Mouse (Mus musculus) hindbrain, embryonic 16.5 days (tissue): ENCODE data around the gene Tnk2. TPM values are rescaled to one million over a fixed set of nuclear protein-coding genes. Genes with fewer than 3 reads are reported as not detected.

Source experiments
- ATAC-seq: fragments of 200-750 bp; cut with Nextera tagmentation; 2 replicates; pipeline ENCODE4 v1.8.0; 2017; ENCODE audit warnings: moderate TSS enrichment, moderate library complexity
- H3K27ac ChIP-seq: fragments of 300-500 bp; sonication (generic); 2 replicates; pipeline ENCODE4 v1.5.1; 2014; ENCODE audit warnings: low read depth, mild to moderate bottlenecking, control low read depth, low read length, moderate library complexity
- H3K27me3 ChIP-seq: fragments of 300-500 bp; sonication (generic); replicated peaks from 2 replicates; pipeline ENCODE4 v1.6.1; 2014; ENCODE audit warnings: low read length; ENCODE audit not compliant: control insufficient read depth, insufficient read depth
- H3K36me3 ChIP-seq: fragments of 300-500 bp; sonication (generic); 2 replicates; pipeline ENCODE4 v1.6.1; 2014; ENCODE audit warnings: mild to moderate bottlenecking, low read length, moderate library complexity, mixed read lengths; ENCODE audit not compliant: control insufficient read depth, insufficient read depth
- H3K4me1 ChIP-seq: fragments of 300-500 bp; sonication (generic); 2 replicates; pipeline ENCODE4 v1.6.1; 2014; ENCODE audit warnings: low read depth, low read length; ENCODE audit not compliant: control insufficient read depth, insufficient read depth
- H3K4me2 ChIP-seq: fragments of 300-500 bp; sonication (generic); 2 replicates; pipeline ENCODE4 v1.6.1; 2014; ENCODE audit warnings: mild to moderate bottlenecking, low read length, control low read depth, moderate library complexity
- H3K4me3 ChIP-seq: fragments of 300-500 bp; sonication (generic); 2 replicates; pipeline ENCODE4 v1.5.1; 2014; ENCODE audit warnings: mild to moderate bottlenecking, low read length, control low read depth, moderate library complexity
- H3K9ac ChIP-seq: fragments of 300-500 bp; sonication (generic); 2 replicates; pipeline ENCODE4 v1.6.1; 2014; ENCODE audit warnings: low read depth, mild to moderate bottlenecking, control low read depth, low read length, moderate library complexity
- H3K9me3 ChIP-seq: fragments of 300-500 bp; sonication (generic); 2 replicates; pipeline ENCODE4 v1.6.1; 2014; ENCODE audit warnings: mild to moderate bottlenecking, low read length, moderate library complexity; ENCODE audit not compliant: control insufficient read depth
- WGBS: fragments of 180-500 bp; shearing (Covaris S2); extraction: QIAGEN DNeasy Blood & Tissue Kit; methylation state at CpG from one replicate; pipeline ENCODE4 v1.1.7; 2014; 5-methylcytosine and 5-hydroxymethylcytosine counted together
- polyA plus RNA-seq: library from polyadenylated mRNA; unstranded; fragments of >200 nt; fragmentation: Nextera tagmentation; extraction: Ambion mirVana; gene quantifications from 2 replicates; pipeline ENCODE4 v1.2.1, GENCODE M21; 2015

Tnk2 gene
- polyA plus RNA-seq, 1 experiment from 2014 or later = 19.3 TPM

GRCm38 (mm10) chr16:32662372-32662771 is 18.7 kb downstream of the Tnk2 start:
- Histone ChIP-seq H3K9ac (peak overlapping the region; percentile 63), H3K4me1 (peaks cover 65% of the 10 kb centered on the region), H3K4me2 (peak overlapping the region; percentile 53), H3K36me3 (no peaks in the 10 kb centered on the region), H3K4me3 (peak overlapping the region; percentile 34), H3K27me3 (no peaks in the 10 kb centered on the region), H3K27ac (peak overlapping the region; percentile 89), H3K9me3 (no peaks in the 10 kb centered on the region)
- ATAC-seq = no peak
- 80% methylated on average over 7 of the region's 7 CpGs for WGBS

- Histone ChIP-seq H3K27me3 (no peaks in the 10 kb centered on the region), H3K4me2 (peak overlapping the region; percentile 35), H3K4me1 (peaks cover 66% of the 10 kb centered on the region), H3K9ac (peak overlapping the region; percentile 35), H3K27ac (peak overlapping the region; percentile 73), H3K36me3 (no peaks in the 10 kb centered on the region), H3K9me3 (no peaks in the 10 kb centered on the region), H3K4me3 (no peak overlapping the region)
- WGBS = 50% methylated on average over 9 of the region's 9 CpGs
- no peak for ATAC-seq
Observed at GRCm38 (mm10) chr16:32663231-32663858, 19.7 kb downstream of the Tnk2 start.

- Histone ChIP-seq H3K4me3 (no peak overlapping the region), H3K9ac (no peak overlapping the region), H3K27ac (peak overlapping the region; percentile 73; the same call in 1 of the 2 replicates), H3K36me3 (no peaks in the 10 kb centered on the region), H3K9me3 (no peaks in the 10 kb centered on the region), H3K4me1 (peaks cover 62% of the 10 kb centered on the region), H3K27me3 (no peaks in the 10 kb centered on the region), H3K4me2 (peak overlapping the region; percentile 35; the same call in 1 of the 2 replicates)
- no peak for ATAC-seq
- 83% methylated on average over 2 of the region's 2 CpGs for WGBS
Observed at GRCm38 (mm10) chr16:32664211-32664610, 20.5 kb downstream of the Tnk2 start.

GRCm38 (mm10) chr16:32665851-32666665 is 22.4 kb downstream of the Tnk2 start:
- Histone ChIP-seq H3K9ac (no peak overlapping the region), H3K4me1 (peaks cover 45% of the 10 kb centered on the region), H3K4me2 (no peak overlapping the region), H3K27ac (peak overlapping the region; percentile 40; the same call in 1 of the 2 replicates), H3K4me3 (no peak overlapping the region), H3K9me3 (no peaks in the 10 kb centered on the region), H3K27me3 (no peaks in the 10 kb centered on the region), H3K36me3 (peaks cover 10% of the 10 kb centered on the region)
- 41% methylated on average over 11 of the region's 11 CpGs for WGBS
- no peak for ATAC-seq

GRCm38 (mm10) chr16:32666671-32667551 is 23.2 kb downstream of the Tnk2 start:
- Histone ChIP-seq H3K4me3 (no peak overlapping the region), H3K36me3 (peaks cover 18% of the 10 kb centered on the region), H3K9ac (no peak overlapping the region), H3K9me3 (no peaks in the 10 kb centered on the region), H3K4me1 (peaks cover 37% of the 10 kb centered on the region), H3K27me3 (no peaks in the 10 kb centered on the region), H3K27ac (no peak overlapping the region), H3K4me2 (no peak overlapping the region)
- WGBS = 68% methylated on average over 8 of the region's 9 CpGs
- ATAC-seq = no peak

GRCm38 (mm10) chr16:32667552-32667872 is 23.8 kb downstream of the Tnk2 start:
- no peak overlapping the region for H3K4me2 ChIP-seq
- peaks cover 31% of the 10 kb centered on the region for H3K4me1 ChIP-seq
- no peak overlapping the region for H3K4me3 ChIP-seq
- H3K27me3 ChIP-seq = no peaks in the 10 kb centered on the region
- H3K9ac ChIP-seq = no peak overlapping the region
- 75% methylated on average over 3 of the region's 3 CpGs for WGBS
- no peak for ATAC-seq
- H3K27ac ChIP-seq = no peak overlapping the region
- peaks cover 21% of the 10 kb centered on the region for H3K36me3 ChIP-seq
- no peaks in the 10 kb centered on the region for H3K9me3 ChIP-seq

GRCm38 (mm10) chr16:32668030-32668429 is 24.4 kb downstream of the Tnk2 start:
- 60% methylated on average over 10 of the region's 10 CpGs for WGBS
- Histone ChIP-seq H3K27me3 (no peaks in the 10 kb centered on the region), H3K4me2 (no peak overlapping the region), H3K9ac (no peak overlapping the region), H3K4me3 (no peak overlapping the region), H3K9me3 (no peaks in the 10 kb centered on the region), H3K27ac (no peak overlapping the region), H3K4me1 (peaks cover 29% of the 10 kb centered on the region), H3K36me3 (peaks cover 21% of the 10 kb centered on the region)
- no peak for ATAC-seq

- 76% methylated on average over 4 of the region's 4 CpGs for WGBS
- peaks cover 21% of the 10 kb centered on the region for H3K36me3 ChIP-seq
Observed at GRCm38 (mm10) chr16:32668472-32668871, 24.8 kb downstream of the Tnk2 start.

GRCm38 (mm10) chr16:32669243-32669642 is 25.6 kb downstream of the Tnk2 start:
- Histone ChIP-seq H3K4me3 (no peak overlapping the region), H3K9ac (no peak overlapping the region), H3K36me3 (peaks cover 23% of the 10 kb centered on the region), H3K9me3 (no peaks in the 10 kb centered on the region), H3K27ac (no peak overlapping the region), H3K27me3 (no peaks in the 10 kb centered on the region), H3K4me2 (no peak overlapping the region), H3K4me1 (peaks cover 18% of the 10 kb centered on the region)
- no peak for ATAC-seq
- 92% methylated on average over 10 of the region's 10 CpGs for WGBS

More at GRCm38 (mm10) chr16:32668472-32668871, 24.8 kb downstream of the Tnk2 start:
- H3K4me3 ChIP-seq = no peak overlapping the region
- no peaks in the 10 kb centered on the region for H3K27me3 ChIP-seq
- H3K9ac ChIP-seq = no peak overlapping the region
- H3K9me3 ChIP-seq = no peaks in the 10 kb centered on the region
- no peak for ATAC-seq
- no peak overlapping the region for H3K4me2 ChIP-seq
- peaks cover 26% of the 10 kb centered on the region for H3K4me1 ChIP-seq
- no peak overlapping the region for H3K27ac ChIP-seq
